Mouse (Mus musculus) activated CD4-positive, CD25-positive, alpha-beta regulatory T cell, adult 4 months (primary cell): ENCODE results near the gene Ddx24. TPM values are rescaled to one million over a fixed set of nuclear protein-coding genes. Genes with fewer than 3 reads are reported as not detected.
A peak's percentile ranks its signal among the peaks of the same experiment; 100 is the strongest.

Experiments used
- ATAC-seq: one replicate; pipeline ENCODE4 v1.8.0; 2017
- polyA plus RNA-seq, 2 experiments: library from polyadenylated mRNA; unstranded; fragments of 100-300 nt; shearing (Covaris generic); gene quantifications; one replicate each; pipeline ENCODE4 v1.2.1; 2017

Gene Ddx24
- polyA plus RNA-seq, 2 experiments from 2014 or later: 193 to 282 TPM

DNA sequence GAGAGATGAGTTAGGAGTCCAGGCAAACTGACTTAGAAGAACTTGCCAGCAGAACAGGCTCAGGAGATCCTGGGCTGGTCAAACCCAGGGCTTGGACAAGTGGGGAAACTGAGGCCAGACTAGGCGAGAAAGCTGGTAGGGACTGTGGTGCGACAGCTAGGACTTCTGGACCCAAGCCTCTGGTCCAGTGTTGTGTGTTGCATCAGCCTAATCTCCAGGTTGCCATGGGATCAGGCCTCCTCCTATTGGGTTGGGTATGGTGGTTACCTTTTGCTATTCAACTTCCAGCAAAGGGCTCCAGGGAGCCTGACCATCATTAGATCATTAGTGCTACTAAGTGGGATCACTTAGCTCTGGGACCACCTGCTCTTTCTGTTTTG lies 36.3 kb downstream of the Ddx24 start:
- ATAC-seq: no peak

- peak; percentile 98 for ATAC-seq
These were observed 36.9 kb downstream of the Ddx24 start, which contains the start of gene Otub2 for GRCm38 (mm10) chr12:103388505-103389347. TSS of gene Otub2 (plus strand) at chr12:103388682.

GRCm38 (mm10) chr12:103380226-103380625 lies 45.4 kb downstream of the Ddx24 start:
- ATAC-seq: no peak

DNA sequence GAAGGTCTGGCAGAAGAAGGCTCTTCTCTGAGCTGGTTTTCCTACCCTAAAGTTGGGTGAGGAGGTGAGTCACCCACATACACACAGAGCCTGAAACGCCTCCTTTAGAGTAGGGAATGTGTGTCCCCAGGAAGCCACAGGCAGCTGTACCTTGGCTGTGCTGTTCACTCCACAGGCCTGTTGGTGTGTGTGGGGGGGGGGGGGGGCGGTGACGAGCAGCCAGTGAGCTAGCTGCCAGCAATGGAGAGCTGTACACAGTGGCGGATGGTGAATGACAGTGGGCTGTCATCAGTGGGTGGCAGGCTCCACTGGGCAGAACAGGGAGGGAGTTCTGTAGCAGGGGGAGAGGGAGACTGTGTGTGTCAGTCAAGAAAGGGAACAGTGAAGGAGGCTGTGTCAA lies 48.9 kb downstream of the Ddx24 start:
- ATAC-seq: no peak

DNA sequence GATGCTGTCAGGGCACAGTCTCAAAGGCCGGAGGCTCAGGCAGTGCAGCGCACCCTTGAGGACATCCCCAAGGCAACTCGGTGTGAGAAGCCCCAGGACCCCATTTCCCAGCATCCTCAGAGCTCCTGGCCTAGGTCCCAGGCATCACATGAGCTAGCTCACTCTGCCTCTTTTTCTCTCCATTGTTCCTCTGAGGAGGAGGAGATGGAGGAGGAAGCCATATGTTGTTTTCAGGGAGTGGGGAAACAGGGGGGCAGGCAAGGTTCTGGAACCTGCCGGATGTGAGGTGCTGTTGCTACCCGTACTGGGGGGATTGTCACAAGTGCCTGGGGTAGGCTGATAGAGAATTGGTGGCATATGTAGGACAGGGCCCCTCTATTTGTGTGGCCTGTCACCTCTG lies 49.5 kb downstream of the Ddx24 start:
- ATAC-seq: no peak

- ATAC-seq: no peak
These were observed 51.9 kb downstream of the Ddx24 start for GRCm38 (mm10) chr12:103373530-103374236.

GRCm38 (mm10) chr12:103371711-103372110 lies 53.9 kb downstream of the Ddx24 start:
- peak; percentile 68 for ATAC-seq

- no peak for ATAC-seq
These were observed 54.8 kb downstream of the Ddx24 start for GRCm38 (mm10) chr12:103370861-103371260.

DNA sequence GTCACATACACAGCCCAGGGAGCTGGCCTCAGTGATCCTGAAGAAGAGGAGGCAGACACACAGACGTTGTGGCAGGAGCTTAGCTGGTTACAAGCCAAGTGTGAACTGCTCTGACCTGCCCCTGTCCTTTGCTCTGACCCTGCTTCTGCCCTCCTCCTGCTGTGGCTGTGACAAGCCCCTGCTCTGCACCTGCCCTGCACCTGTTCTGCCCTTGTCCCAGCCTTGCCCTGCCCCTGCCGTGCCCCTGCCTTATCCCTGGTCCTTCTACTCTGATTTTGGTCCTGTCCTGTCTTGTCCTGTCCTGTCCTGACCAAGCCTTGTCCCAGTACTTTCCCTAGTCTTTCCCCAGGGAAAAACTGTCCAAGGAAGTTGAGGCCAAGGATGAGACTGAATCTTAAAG lies 56.9 kb downstream of the Ddx24 start:
- no peak for ATAC-seq

DNA sequence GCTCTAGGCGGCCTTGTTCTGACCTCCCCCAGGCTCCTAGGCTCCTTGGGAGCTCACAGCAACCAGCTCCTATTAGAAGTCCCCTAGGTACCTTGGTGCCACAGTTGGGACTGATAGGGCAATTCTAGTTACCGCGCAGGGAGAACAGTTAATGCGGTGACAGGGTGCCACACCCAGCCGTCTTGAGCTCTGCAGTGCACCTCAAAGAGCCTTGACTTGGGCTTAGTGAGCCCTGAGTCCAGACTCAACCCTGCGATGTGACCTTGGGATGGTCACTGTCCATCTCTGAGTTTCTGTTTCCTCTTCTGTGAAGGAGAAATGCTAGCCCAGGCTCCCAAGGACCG lies 57.3 kb downstream of the Ddx24 start:
- no peak for ATAC-seq

- peak; percentile 60 for ATAC-seq
These were observed 57.9 kb downstream of the Ddx24 start for GRCm38 (mm10) chr12:103367620-103368325.

DNA sequence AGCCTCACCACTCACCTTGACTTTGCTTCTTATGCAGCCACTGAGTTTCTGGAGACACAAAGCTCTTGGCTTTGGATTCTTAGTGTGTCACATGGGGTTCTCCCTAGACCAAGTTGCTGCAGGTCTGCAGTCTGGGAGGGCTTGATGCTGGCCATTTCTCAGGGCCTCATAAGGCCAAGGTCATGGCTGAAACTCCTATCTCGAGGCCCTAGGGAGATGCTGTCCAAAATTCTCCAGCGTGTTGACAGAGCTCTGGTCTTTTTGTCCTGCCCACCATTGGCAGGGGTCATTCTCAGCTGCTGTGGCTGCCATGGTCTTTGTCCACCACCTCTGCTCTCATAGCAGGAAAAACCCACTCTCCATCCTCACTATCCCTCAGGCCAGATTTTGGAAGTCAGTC lies 58.5 kb downstream of the Ddx24 start:
- ATAC-seq: no peak

- ATAC-seq: no peak
These were observed 63.3 kb downstream of the Ddx24 start for GRCm38 (mm10) chr12:103362336-103362735.

DNA sequence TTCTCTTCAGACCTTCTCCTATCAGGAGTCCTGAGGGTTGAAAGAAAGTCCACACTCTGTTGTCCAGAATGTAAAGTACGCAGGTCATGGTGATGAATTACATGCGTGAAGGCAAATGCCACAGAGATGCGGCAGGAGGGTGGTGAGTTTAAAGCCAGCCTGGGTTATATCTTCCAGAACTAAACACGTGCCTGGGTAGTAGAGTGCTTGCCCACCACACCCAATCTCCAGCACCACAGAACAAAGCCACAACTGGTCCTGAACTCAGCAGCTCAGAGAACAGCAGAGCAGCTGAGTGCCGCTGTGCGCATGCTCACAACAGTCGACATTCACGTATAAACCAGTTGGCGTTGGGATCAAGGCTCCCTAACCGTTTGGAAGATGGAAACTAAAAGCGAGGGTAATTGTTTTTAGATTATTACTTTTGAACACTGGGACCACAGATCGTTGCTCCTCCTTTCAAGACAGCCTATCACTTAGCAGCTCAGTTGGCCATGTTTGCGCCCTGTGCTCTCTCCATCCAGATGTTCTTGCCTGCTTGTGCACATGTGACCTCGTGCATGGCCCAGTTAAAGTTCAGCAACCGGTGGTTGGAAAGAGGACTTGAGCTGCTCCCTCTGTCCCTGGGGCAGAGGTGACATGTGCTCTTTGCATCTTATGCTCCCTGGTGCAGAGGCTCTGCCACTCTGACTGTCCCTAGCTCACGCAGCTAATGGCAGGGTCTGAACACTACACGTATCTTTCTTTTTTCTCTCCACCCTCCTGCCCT lies 63.9 kb downstream of the Ddx24 start:
- ATAC-seq: no peak

- ATAC-seq: no peak
These were observed 64.8 kb downstream of the Ddx24 start for GRCm38 (mm10) chr12:103360812-103361211.

- no peak for ATAC-seq
These were observed 66.5 kb downstream of the Ddx24 start for GRCm38 (mm10) chr12:103358951-103359801.

DNA sequence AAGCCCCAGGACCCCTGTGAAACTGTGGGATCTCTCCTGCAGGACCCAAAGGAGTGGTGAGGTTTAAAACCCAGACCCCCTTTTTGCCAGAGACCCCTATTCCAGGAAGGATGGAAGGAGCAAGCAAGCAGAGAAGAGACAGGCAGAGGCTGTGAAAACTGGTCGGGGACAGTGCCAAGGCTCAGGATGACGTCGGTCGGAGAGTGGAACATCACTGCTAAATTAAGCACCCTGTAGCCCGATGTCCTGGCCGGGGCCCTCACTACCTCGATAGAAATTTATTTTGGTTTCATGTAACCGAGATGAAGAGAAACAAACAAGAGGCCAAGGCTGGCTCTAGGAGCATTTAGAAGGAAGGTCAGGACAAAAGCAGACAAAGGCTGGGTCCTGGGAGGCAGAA lies 67.4 kb downstream of the Ddx24 start:
- ATAC-seq: no peak
